21 mouse cellular contexts compared by ENCODE assay signal in genomic region chr12:83978862-83979261, GRCm38 (mm10). TPM values are rescaled to one million over a fixed set of nuclear protein-coding genes. Genes with fewer than 3 reads are reported as not detected.
"Had no signal": no experiment of that assay in that cellular context is flagged by ENCODE, and none has a peak within 500 bp of the region (broad histone marks: within the 10 kb centered on the region; RNA-seq: fewer than 3 reads in every experiment).

No protein-coding gene starts in this region.

- H3K27me3 ChIP-seq: kidney, embryonic 15.5 days; limb, embryonic 12.5 days; midbrain, embryonic 13.5 days had no signal

- H3K36me3 ChIP-seq: kidney, embryonic 15.5 days; limb, embryonic 12.5 days; midbrain, embryonic 13.5 days had no signal

- H3K4me3 ChIP-seq: kidney, embryonic 15.5 days; limb, embryonic 12.5 days; midbrain, embryonic 13.5 days had no signal

- DNase-seq: kidney, postnatal 14 days; lung, adult 18-20 months; right cerebral cortex, adult 18-20 months; right cerebral cortex, postnatal 25 days; thymus, adult 2 months; thymus, postnatal 25 days had no signal

- H3K9ac ChIP-seq: kidney, embryonic 15.5 days; limb, embryonic 12.5 days; liver, embryonic 14.5 days; midbrain, embryonic 13.5 days had no signal

- H3K4me1 ChIP-seq: limb, embryonic 12.5 days; midbrain, embryonic 13.5 days had no signal

- ATAC-seq: midbrain, embryonic 13.5 days had no signal

- H3K4me2 ChIP-seq: kidney, embryonic 15.5 days; limb, embryonic 12.5 days; midbrain, embryonic 13.5 days had no signal

- H3K27ac ChIP-seq: kidney, embryonic 15.5 days; limb, embryonic 12.5 days; liver, embryonic 14.5 days; midbrain, embryonic 13.5 days had no signal

- H3K9me3 ChIP-seq: kidney, embryonic 15.5 days had no signal

RNA-seq across cellular contexts. Expression of gene Heatr4, which starts 5.8 kb away (rescaled TPM):
- total RNA-seq: layer of hippocampus, postnatal 25 days; left cerebral cortex, adult 8-10 months; left cerebral cortex, postnatal 25 days; liver, adult 2 months; megakaryocyte-erythroid progenitor cell, adult 5-6 weeks had no signal
- polyA plus RNA-seq: kidney, embryonic 15.5 days; large intestine, adult 2 months; limb, embryonic 12.5 days; liver, adult 2 months; liver, embryonic 14.5 days; lung, embryonic 16.5 days; midbrain, embryonic 13.5 days; midbrain, postnatal 0 days; neural tube, embryonic 14.5 days; small intestine, adult 2 months; thymus, adult 2 months; urinary bladder, adult 2 months had no signal
